In genomic region chr19:32595506-32596286, GRCm38 (mm10) we compare ENCODE assay signal across 8 mouse cellular contexts. TPM values are rescaled to one million over a fixed set of nuclear protein-coding genes. Genes with fewer than 3 reads are reported as not detected.
DNase-seq lines count a peak whose midpoint lies in the region; ATAC-seq and TF ChIP-seq lines count a peak whose summit lies in the region.

Papss2 (plus strand) TSS chr19:32595790.

- ATAC-seq in limb, embryonic 14.5 days (ENCODE audit: low FRiP score, low read depth), result peak; percentile 79
- ATAC-seq in midbrain, embryonic 13.5 days, result peak; percentile 86

- H3K4me2 ChIP-seq in limb, embryonic 14.5 days (replicated peaks; ENCODE audit: low read depth, low read length, severe bottlenecking), result peak within 1 kb of the TSS; percentile 70
- peak within 1 kb of the TSS; percentile 86 for H3K4me2 ChIP-seq in midbrain, embryonic 13.5 days (replicated peaks)

- TF ChIP-seq CTCF in cerebellum, adult 2 months (IDR thresholded peaks at IDR 0.05; ENCODE audit: borderline replicate concordance, insufficient read depth, low read depth, low read length), result no peak
- no peak for TF ChIP-seq CTCF in cortical plate, adult 2 months (IDR thresholded peaks at IDR 0.05; ENCODE audit: extremely low read depth, insufficient read depth, low read length)
- TF ChIP-seq CTCF in spleen, adult 2 months (IDR thresholded peaks at IDR 0.05; ENCODE audit: extremely low read depth, insufficient read depth, insufficient read length, insufficient replicate concordance), result no peak

- H3K27me3 ChIP-seq in cerebellum, adult 2 months (ENCODE audit: control insufficient read depth, insufficient read depth, low read length), result no peaks in the 10 kb centered on the region; the same call in 1 of the 2 replicates
- no peaks in the 10 kb centered on the region for H3K27me3 ChIP-seq in limb, embryonic 14.5 days (ENCODE audit: control insufficient read depth, insufficient read depth, low read length)
- H3K27me3 ChIP-seq in midbrain, embryonic 13.5 days, result peaks cover 44% of the 10 kb centered on the region
- peaks cover 10% of the 10 kb centered on the region for H3K27me3 ChIP-seq in spleen, adult 2 months (ENCODE audit: control insufficient read depth, insufficient read depth, low read length)

- intact Hi-C loops in gastrocnemius, postnatal 36 days (cut with DNase I), result no loop called here

- peak; percentile 4 to 7 for DNase-seq in cerebellum, adult 2 months
- no peak for DNase-seq in cerebellum, adult 9-10 months
- DNase-seq in gastrocnemius, postnatal 36 days, result peak; percentile 66 to 67
- DNase-seq in induced T-regulatory cell, adult 2 months (ENCODE audit: low read depth), result peak; percentile 48
- peak; percentile 53 for DNase-seq in limb, embryonic 14.5 days (ENCODE audit: low spot score)
- DNase-seq in spleen, adult 2 months (ENCODE audit: low read depth in 1 of 2, low spot score in 2 of 2), result peak in 1 of 2 experiments; percentile 26

- H3K4me3 ChIP-seq in cerebellum, adult 2 months (replicated peaks; ENCODE audit: insufficient read depth, low read depth, low read length), result no peak within 1 kb of the TSS
- H3K4me3 ChIP-seq in cortical plate, adult 2 months (ENCODE audit: insufficient read depth, low read length), result peak within 1 kb of the TSS; percentile 39
- H3K4me3 ChIP-seq in limb, embryonic 14.5 days (replicated peaks; ENCODE audit: low read length), result peak within 1 kb of the TSS; percentile 58
- H3K4me3 ChIP-seq in midbrain, embryonic 13.5 days (replicated peaks), result peak within 1 kb of the TSS; percentile 54
- H3K4me3 ChIP-seq in spleen, adult 2 months (ENCODE audit: extremely low read depth, insufficient read depth, insufficient read length), result peak within 1 kb of the TSS; percentile 57

- H3K9me3 ChIP-seq in limb, embryonic 14.5 days (ENCODE audit: control insufficient read depth, low read length), result no peaks in the 10 kb centered on the region
- H3K9me3 ChIP-seq in midbrain, embryonic 13.5 days, result no peaks in the 10 kb centered on the region

- no peaks in the 10 kb centered on the region for H3K4me1 ChIP-seq in cerebellum, adult 2 months (ENCODE audit: control insufficient read depth, insufficient read depth, low read length)
- peaks cover 2% of the 10 kb centered on the region; the same call in 1 of the 2 replicates for H3K4me1 ChIP-seq in cortical plate, adult 2 months (ENCODE audit: control insufficient read depth, insufficient read depth, low read length)
- no peaks in the 10 kb centered on the region for H3K4me1 ChIP-seq in limb, embryonic 14.5 days (ENCODE audit: control insufficient read depth, insufficient read depth, low read length)
- H3K4me1 ChIP-seq in midbrain, embryonic 13.5 days (replicated peaks), result peaks cover 11% of the 10 kb centered on the region
- peaks cover 2% of the 10 kb centered on the region; the same call in 1 of the 2 replicates for H3K4me1 ChIP-seq in spleen, adult 2 months (ENCODE audit: control insufficient read depth, insufficient read depth, insufficient read length)

- peak within 1 kb of the TSS; percentile 79 for H3K9ac ChIP-seq in limb, embryonic 14.5 days (ENCODE audit: low read depth, low read length, severe bottlenecking)
- peak within 1 kb of the TSS; percentile 59 for H3K9ac ChIP-seq in midbrain, embryonic 13.5 days (replicated peaks)

- no peak for TF ChIP-seq POLR2A in cerebellum, adult 2 months (IDR thresholded peaks at IDR 0.05; ENCODE audit: borderline replicate concordance, insufficient read depth, low read length)
- TF ChIP-seq POLR2A in cortical plate, adult 2 months (IDR thresholded peaks at IDR 0.05; ENCODE audit: extremely low read depth, insufficient read depth, low read length), result no peak
- TF ChIP-seq POLR2A in limb, embryonic 14.5 days (IDR thresholded peaks at IDR 0.05; ENCODE audit: borderline replicate concordance, extremely low read depth, insufficient read depth, insufficient read length), result no peak
- no peak for TF ChIP-seq POLR2A in spleen, adult 2 months (IDR thresholded peaks at IDR 0.05; ENCODE audit: low read depth, low read length)

- no peaks in the 10 kb centered on the region for H3K36me3 ChIP-seq in limb, embryonic 14.5 days (ENCODE audit: control insufficient read depth, insufficient read depth, low read length)
- no peaks in the 10 kb centered on the region for H3K36me3 ChIP-seq in midbrain, embryonic 13.5 days
- H3K36me3 ChIP-seq in spleen, adult 2 months (ENCODE audit: control insufficient read depth, insufficient read depth, low read length), result no peaks in the 10 kb centered on the region

- WGBS in cerebellum, adult 2 months, result 1% methylated on average over 61 of the region's 64 CpGs
- WGBS in limb, embryonic 14.5 days, result 2% methylated on average over 27 of the region's 64 CpGs
- WGBS in midbrain, embryonic 13.5 days, result under 1% methylated on average over 58 of the region's 64 CpGs
- 2% methylated on average over 63 of the region's 64 CpGs for WGBS in spleen, adult 2 months

- H3K27ac ChIP-seq in cerebellum, adult 2 months (ENCODE audit: insufficient read depth, low read length), result no peak within 1 kb of the TSS
- no peak within 1 kb of the TSS for H3K27ac ChIP-seq in cortical plate, adult 2 months (ENCODE audit: insufficient read depth, low read length)
- H3K27ac ChIP-seq in limb, embryonic 14.5 days (replicated peaks; ENCODE audit: low read depth, low read length), result peak within 1 kb of the TSS; percentile 65
- no peak within 1 kb of the TSS for H3K27ac ChIP-seq in midbrain, embryonic 13.5 days
- H3K27ac ChIP-seq in spleen, adult 2 months (ENCODE audit: insufficient read depth, low read length), result 0 out of 2 replicates have a peak within 1 kb of the TSS, but pooled peaks have one; percentile 18

RNA-seq across cellular contexts. Expression of gene Papss2, which starts in this region (rescaled TPM):
- polyA plus RNA-seq in cerebellum, adult 2 months (2012; rRNA removed), result 4.9 TPM in 2 replicates
- 8.6 and 10.3 TPM in 2 replicates for polyA plus RNA-seq in cortical plate, adult 2 months (2012; rRNA removed)
- 1 to 10 TPM; 4.4 to 5.3 TPM for total RNA-seq in gastrocnemius, postnatal 36 days (2021)
- polyA plus RNA-seq in limb, embryonic 14.5 days (2012; rRNA removed), result 61.1 and 62.0 TPM in 2 replicates
- polyA plus RNA-seq in limb, embryonic 14.5 days (2014; fragmentation: Nextera tagmentation; extraction: Ambion mirVana), result 48.2 and 51.1 TPM in 2 replicates
- 0.39 and 0.41 TPM in 2 replicates for polyA plus RNA-seq in midbrain, embryonic 13.5 days (2015; fragmentation: Nextera tagmentation; extraction: Ambion mirVana)
- polyA plus RNA-seq in spleen, adult 2 months (2012; rRNA removed), result 1.5 and 1.8 TPM in 2 replicates

Comparison
In these comparisons a context has a peak if more than half of its experiments do, and no peak if none do; other contexts are left out.
1. Peak in ATAC-seq, H3K4me3 ChIP-seq, H3K9ac ChIP-seq and H3K4me2 ChIP-seq in midbrain, embryonic 13.5 days; RNA of the gene not detected or under 1 TPM.
2. H3K27ac ChIP-seq: peak in limb, embryonic 14.5 days (single experiment) and spleen, adult 2 months (single experiment); none in cerebellum, adult 2 months (single experiment), cortical plate, adult 2 months (single experiment) and midbrain, embryonic 13.5 days (single experiment).